Mouse (Mus musculus) heart, adult 9 months (tissue): ENCODE measurements around the gene Tenm2.

Source experiments
- DNase-seq, 2 experiments: peaks; one replicate each; pipeline ENCODE4 v3.0.0; 2022; ENCODE audit warnings: low spot score in 2 of 2

The Tenm2 gene

GRCm38 (mm10) chr11:36134645-36135044 lies 1101.1 kb downstream of the Tenm2 start:
- no peak for DNase-seq

- DNase-seq, result no peak
Observed at GRCm38 (mm10) chr11:36123275-36123674, 1112.5 kb downstream of the Tenm2 start.

GRCm38 (mm10) chr11:36121410-36121929 lies 1114.3 kb downstream of the Tenm2 start:
- DNase-seq, result peak; percentile 4 to 21

- no peak for DNase-seq
Observed at GRCm38 (mm10) chr11:36120591-36121409, 1115.0 kb downstream of the Tenm2 start.

- DNase-seq, result no peak
Observed at GRCm38 (mm10) chr11:36113326-36113725, 1122.4 kb downstream of the Tenm2 start.

GRCm38 (mm10) chr11:36108970-36109731 lies 1126.6 kb downstream of the Tenm2 start:
- no peak for DNase-seq

GRCm38 (mm10) chr11:36107840-36108239 lies 1127.9 kb downstream of the Tenm2 start:
- no peak for DNase-seq

GRCm38 (mm10) chr11:36106639-36107038 lies 1129.1 kb downstream of the Tenm2 start:
- no peak for DNase-seq

- DNase-seq, result no peak
Observed at GRCm38 (mm10) chr11:36103556-36103955, 1132.2 kb downstream of the Tenm2 start.

- no peak for DNase-seq
Observed at GRCm38 (mm10) chr11:36096219-36096618, 1139.5 kb downstream of the Tenm2 start.

GRCm38 (mm10) chr11:36090210-36090609 lies 1145.6 kb downstream of the Tenm2 start:
- DNase-seq, result no peak

- no peak for DNase-seq
Observed at GRCm38 (mm10) chr11:36081399-36082053, 1154.2 kb downstream of the Tenm2 start.

GRCm38 (mm10) chr11:36080766-36081165 lies 1155.0 kb downstream of the Tenm2 start:
- DNase-seq, result no peak

- no peak for DNase-seq
Observed at GRCm38 (mm10) chr11:36078391-36078790, 1157.4 kb downstream of the Tenm2 start.

- DNase-seq, result no peak
Observed at GRCm38 (mm10) chr11:36074015-36074567, 1161.7 kb downstream of the Tenm2 start.

- no peak for DNase-seq
Observed at GRCm38 (mm10) chr11:36073074-36073818, 1162.5 kb downstream of the Tenm2 start.

- no peak for DNase-seq
Observed at GRCm38 (mm10) chr11:36072646-36073045, 1163.1 kb downstream of the Tenm2 start.

- no peak for DNase-seq
Observed at GRCm38 (mm10) chr11:36072038-36072437, 1163.7 kb downstream of the Tenm2 start.

GRCm38 (mm10) chr11:36059325-36059843 lies 1176.4 kb downstream of the Tenm2 start:
- no peak for DNase-seq

GRCm38 (mm10) chr11:36056525-36056924 lies 1179.2 kb downstream of the Tenm2 start:
- DNase-seq, result no peak

- DNase-seq, result no peak
Observed at GRCm38 (mm10) chr11:36054323-36054722, 1181.4 kb downstream of the Tenm2 start.
